Mouse (Mus musculus) spleen, postnatal 10 days (tissue): ENCODE data around the gene Gabrb3.

Experiments used
- DNase-seq, 2 experiments: peaks; one replicate each; pipeline ENCODE4 v3.0.0; 2021 to 2022; ENCODE audit warnings: low spot score in 2 of 2

The Gabrb3 gene

GRCm38 (mm10) chr7:57419392-57419791 is at the start of gene Gabrb3:
Gene Gabrb3 (plus strand): TSS chr7:57419692.
- DNase-seq, result no peak

- DNase-seq, result no peak
These were observed 35.4 kb upstream of the Gabrb3 start for GRCm38 (mm10) chr7:57384112-57384511.

GRCm38 (mm10) chr7:57386517-57387340 is 32.8 kb upstream of the Gabrb3 start, which contains the start of gene Gabrg3:
Gene Gabrg3 (minus strand): TSS chr7:57387188.
- DNase-seq, result no peak

GRCm38 (mm10) chr7:57387341-57387654 is 32.2 kb upstream of the Gabrb3 start:
- DNase-seq, result no peak

- DNase-seq, result no peak
These were observed 29.4 kb upstream of the Gabrb3 start for GRCm38 (mm10) chr7:57390046-57390445.

GRCm38 (mm10) chr7:57393551-57393950 is 25.9 kb upstream of the Gabrb3 start:
- no peak for DNase-seq

- no peak for DNase-seq
These were observed 8.3 kb upstream of the Gabrb3 start for GRCm38 (mm10) chr7:57411163-57411562.

- DNase-seq, result no peak
These were observed 6.6 kb upstream of the Gabrb3 start for GRCm38 (mm10) chr7:57412896-57413295.

GRCm38 (mm10) chr7:57421044-57421443 is 1.6 kb downstream of the Gabrb3 start:
- DNase-seq, result no peak

GRCm38 (mm10) chr7:57422675-57423074 is 3.2 kb downstream of the Gabrb3 start:
- no peak for DNase-seq

- DNase-seq, result no peak
These were observed 28.7 kb downstream of the Gabrb3 start for GRCm38 (mm10) chr7:57448239-57448638.

- DNase-seq, result no peak
These were observed 40.9 kb downstream of the Gabrb3 start for GRCm38 (mm10) chr7:57460354-57460753.

- DNase-seq, result no peak
These were observed 51.8 kb downstream of the Gabrb3 start for GRCm38 (mm10) chr7:57471316-57471715.

GRCm38 (mm10) chr7:57473811-57474525 is 54.5 kb downstream of the Gabrb3 start:
- DNase-seq, result no peak

GRCm38 (mm10) chr7:57482896-57483295 is 63.4 kb downstream of the Gabrb3 start:
- no peak for DNase-seq

GRCm38 (mm10) chr7:57486907-57487306 is 67.4 kb downstream of the Gabrb3 start:
- no peak for DNase-seq

- no peak for DNase-seq
These were observed 72.3 kb downstream of the Gabrb3 start for GRCm38 (mm10) chr7:57491795-57492194.

- no peak for DNase-seq
These were observed 83.3 kb downstream of the Gabrb3 start for GRCm38 (mm10) chr7:57502809-57503208.

GRCm38 (mm10) chr7:57508860-57509632 is 89.6 kb downstream of the Gabrb3 start:
- DNase-seq, result no peak

- DNase-seq, result no peak
These were observed 90.2 kb downstream of the Gabrb3 start, which contains the start of gene Gabra5 for GRCm38 (mm10) chr7:57509681-57510141. Gene Gabra5 (minus strand): TSS chr7:57510059.

- DNase-seq, result no peak
These were observed 93.5 kb downstream of the Gabrb3 start for GRCm38 (mm10) chr7:57512955-57513354.

GRCm38 (mm10) chr7:57529451-57529850 is 110.0 kb downstream of the Gabrb3 start:
- DNase-seq, result no peak
